In the genomic region with DNA sequence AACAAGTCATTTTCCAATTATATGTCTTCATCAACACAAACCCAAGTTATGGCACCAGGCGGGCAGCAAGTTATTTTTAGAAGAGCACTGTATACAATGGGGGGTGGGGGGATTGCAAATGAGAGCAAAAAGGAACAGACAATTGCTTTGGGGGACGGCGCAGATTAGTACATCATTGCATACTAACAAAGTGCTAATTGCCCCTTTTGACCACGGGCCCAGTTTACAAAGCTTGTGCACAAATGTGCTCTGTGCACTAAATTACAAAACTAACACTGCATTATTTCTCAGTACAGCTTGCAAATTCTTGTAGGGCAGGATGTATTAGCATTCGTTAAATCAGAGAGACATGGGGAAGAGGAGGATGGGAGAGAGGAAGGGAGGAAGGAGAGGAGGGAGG, we compare ENCODE assay signal across 21 mouse cellular contexts.
DNase-seq lines count a peak whose midpoint lies in the region; ATAC-seq and TF ChIP-seq lines count a peak whose summit lies in the region.
"Had no signal": no experiment of that assay in that cellular context is flagged by ENCODE, and none has a peak within 500 bp of the region (broad histone marks: within the 10 kb centered on the region; RNA-seq: fewer than 3 reads in every experiment).

No protein-coding gene starts in this region.

- H3K4me2 ChIP-seq in forebrain, embryonic 11.5 days (ENCODE audit: low read depth, low read length, severe bottlenecking), result no peak overlapping the region
- H3K4me2 ChIP-seq in forebrain, embryonic 13.5 days, result 0 out of 2 replicates have a peak overlapping the region, but pooled peaks have one; percentile 1
- no peak overlapping the region for H3K4me2 ChIP-seq in forebrain, postnatal 0 days (ENCODE audit: low read depth)
- H3K4me2 ChIP-seq: heart, embryonic 13.5 days; hindbrain, embryonic 12.5 days had no signal

- DNase-seq in forebrain, embryonic 11.5 days (ENCODE audit: low spot score), result no peak
- no peak for DNase-seq in forebrain, embryonic 10.5 days (ENCODE audit: extremely low spot score, low spot score)
- DNase-seq in ES-CJ7 (ENCODE audit: low read depth, low spot score), result peak; percentile 31
- peak; percentile 34 for DNase-seq in forebrain, postnatal 0 days
- DNase-seq in cerebellum, adult 9-11 months, result no peak
- no peak for DNase-seq in spleen, postnatal 36 days (ENCODE audit: low spot score in 2 of 2)
- DNase-seq: adrenal gland, postnatal 14 days; B cell, adult 2 months; cerebellum, adult 18-20 months; cerebellum, postnatal 10 days; gastrocnemius, postnatal 14 days; heart, postnatal 4 days had no signal

- no peaks in the 10 kb centered on the region for H3K36me3 ChIP-seq in forebrain, embryonic 11.5 days (ENCODE audit: control insufficient read depth, insufficient read depth, low read length)
- H3K36me3 ChIP-seq in forebrain, embryonic 10.5 days (replicated peaks), result no peaks in the 10 kb centered on the region
- H3K36me3 ChIP-seq in forebrain, embryonic 13.5 days (ENCODE audit: poor library complexity, severe bottlenecking), result no peaks in the 10 kb centered on the region
- H3K36me3 ChIP-seq in forebrain, postnatal 0 days (ENCODE audit: insufficient read depth), result no peaks in the 10 kb centered on the region
- H3K36me3 ChIP-seq: embryonic facial prominence, embryonic 10.5 days; heart, embryonic 13.5 days; hindbrain, embryonic 12.5 days had no signal

- H3K9ac ChIP-seq in forebrain, embryonic 11.5 days (ENCODE audit: low read length), result no peak overlapping the region
- H3K9ac ChIP-seq in forebrain, embryonic 13.5 days, result no peak overlapping the region
- no peak overlapping the region for H3K9ac ChIP-seq in forebrain, postnatal 0 days
- H3K9ac ChIP-seq: heart, embryonic 13.5 days; hindbrain, embryonic 12.5 days had no signal

- no peaks in the 10 kb centered on the region for H3K9me3 ChIP-seq in forebrain, embryonic 11.5 days (ENCODE audit: control insufficient read depth, low read length)
- H3K9me3 ChIP-seq in forebrain, embryonic 10.5 days, result no peaks in the 10 kb centered on the region
- H3K9me3 ChIP-seq in forebrain, embryonic 13.5 days (replicated peaks), result no peaks in the 10 kb centered on the region
- no peaks in the 10 kb centered on the region for H3K9me3 ChIP-seq in forebrain, postnatal 0 days (ENCODE audit: low read length)
- H3K9me3 ChIP-seq: embryonic facial prominence, embryonic 10.5 days; heart, embryonic 13.5 days; hindbrain, embryonic 12.5 days had no signal

- WGBS in forebrain, embryonic 11.5 days, result 42% methylated on average over 5 of the region's 5 CpGs
- 62% methylated on average over 5 of the region's 5 CpGs for WGBS in forebrain, embryonic 10.5 days
- 9% methylated on average over 5 of the region's 5 CpGs for WGBS in forebrain, embryonic 13.5 days
- WGBS in forebrain, postnatal 0 days, result 18% methylated on average over 5 of the region's 5 CpGs

- H3K4me3 ChIP-seq in forebrain, embryonic 11.5 days (ENCODE audit: low read depth, low read length), result no peak overlapping the region
- H3K4me3 ChIP-seq in forebrain, embryonic 10.5 days, result no peak overlapping the region
- no peak overlapping the region for H3K4me3 ChIP-seq in forebrain, embryonic 13.5 days
- no peak overlapping the region for H3K4me3 ChIP-seq in forebrain, postnatal 0 days (ENCODE audit: low read depth, low read length)
- H3K4me3 ChIP-seq: embryonic facial prominence, embryonic 10.5 days; heart, embryonic 13.5 days; hindbrain, embryonic 12.5 days had no signal

- no peaks in the 10 kb centered on the region; the same call in 1 of the 2 replicates for H3K4me1 ChIP-seq in forebrain, embryonic 11.5 days (replicated peaks; ENCODE audit: control insufficient read depth, insufficient read depth, low read length)
- H3K4me1 ChIP-seq in forebrain, embryonic 10.5 days, result peaks cover 9% of the 10 kb centered on the region
- H3K4me1 ChIP-seq in forebrain, embryonic 13.5 days, result peaks cover 17% of the 10 kb centered on the region
- H3K4me1 ChIP-seq in forebrain, postnatal 0 days (ENCODE audit: insufficient read depth), result peaks cover 7% of the 10 kb centered on the region; the same call in 1 of the 2 replicates
- H3K4me1 ChIP-seq: embryonic facial prominence, embryonic 10.5 days; hindbrain, embryonic 12.5 days had no signal

- TF ChIP-seq CTCF in forebrain, postnatal 0 days (IDR thresholded peaks at IDR 0.05; ENCODE audit: low read depth), result no peak

- peak; percentile 39; the same call in 1 of the 2 replicates for ATAC-seq in forebrain, embryonic 11.5 days (replicated peaks; ENCODE audit: low FRiP score)
- ATAC-seq in forebrain, embryonic 13.5 days, result peak; percentile 78
- peak; percentile 34; the same call in 1 of the 2 replicates for ATAC-seq in forebrain, postnatal 0 days
- ATAC-seq: activated CD4-positive, CD25-positive, alpha-beta regulatory T cell, adult 4 months; CD4-positive, CD25-positive, alpha-beta regulatory T cell, adult 4 months; hindbrain, embryonic 16.5 days; inflammation-experienced regulatory T-cells, adult 6 months; intestine, postnatal 0 days had no signal

- H3K27me3 ChIP-seq in forebrain, embryonic 11.5 days (ENCODE audit: control insufficient read depth, insufficient read depth, low read length), result no peaks in the 10 kb centered on the region; the same call in 1 of the 2 replicates
- H3K27me3 ChIP-seq in forebrain, embryonic 10.5 days (ENCODE audit: poor library complexity, severe bottlenecking), result no peaks in the 10 kb centered on the region
- H3K27me3 ChIP-seq in forebrain, embryonic 13.5 days, result peaks cover 3% of the 10 kb centered on the region; the same call in 1 of the 2 replicates
- no peaks in the 10 kb centered on the region for H3K27me3 ChIP-seq in forebrain, postnatal 0 days (ENCODE audit: insufficient read depth, low read length)
- H3K27me3 ChIP-seq: heart, embryonic 13.5 days; hindbrain, embryonic 12.5 days had no signal

- H3K27ac ChIP-seq in forebrain, embryonic 11.5 days (ENCODE audit: low read depth, low read length), result no peak overlapping the region
- no peak overlapping the region for H3K27ac ChIP-seq in forebrain, embryonic 10.5 days
- H3K27ac ChIP-seq in forebrain, embryonic 13.5 days, result peak overlapping the region; percentile 12
- no peak overlapping the region for H3K27ac ChIP-seq in forebrain, postnatal 0 days (ENCODE audit: low read depth, low read length)
- H3K27ac ChIP-seq: embryonic facial prominence, embryonic 10.5 days; heart, embryonic 13.5 days; hindbrain, embryonic 12.5 days had no signal

Comparison
In these comparisons a context has a peak if more than half of its experiments do, and no peak if none do; other contexts are left out.
1. DNase-seq: peak in ES-CJ7 (single experiment) and forebrain, postnatal 0 days (single experiment); none in forebrain, embryonic 11.5 days (single experiment), forebrain, embryonic 10.5 days (single experiment), cerebellum, adult 9-11 months (single experiment) and spleen, postnatal 36 days (0 of 2).
2. Peak in every context shown above with its lines, with median percentiles within 50 percentile points of each other: ATAC-seq.